Mouse (Mus musculus) layer of hippocampus, postnatal 25 days (tissue): ENCODE data around the gene Zscan22. TPM values are rescaled to one million over a fixed set of nuclear protein-coding genes. Genes with fewer than 3 reads are reported as not detected.
"Not testable (repeated sequence)": the region's sequence is repeated elsewhere in the genome, so short reads cannot be mapped to it uniquely, and the experiment has no call there.

Experiments used
- DNase-seq, 2 experiments: peaks; one replicate each; pipeline ENCODE4 v3.0.0; 2022; ENCODE audit warnings: mixed read lengths in 2 of 2, low spot score in 1 of 2; ENCODE audit errors: extremely low spot score in 1 of 2
- total RNA-seq, 2 experiments: library from RNA; stranded (reverse); gene quantifications; 2 replicates each; pipeline ENCODE4 v1.2.3; 2021

Zscan22 gene
- total RNA-seq: 10 to 100 TPM; 14.4 to 15.1 TPM

DNA sequence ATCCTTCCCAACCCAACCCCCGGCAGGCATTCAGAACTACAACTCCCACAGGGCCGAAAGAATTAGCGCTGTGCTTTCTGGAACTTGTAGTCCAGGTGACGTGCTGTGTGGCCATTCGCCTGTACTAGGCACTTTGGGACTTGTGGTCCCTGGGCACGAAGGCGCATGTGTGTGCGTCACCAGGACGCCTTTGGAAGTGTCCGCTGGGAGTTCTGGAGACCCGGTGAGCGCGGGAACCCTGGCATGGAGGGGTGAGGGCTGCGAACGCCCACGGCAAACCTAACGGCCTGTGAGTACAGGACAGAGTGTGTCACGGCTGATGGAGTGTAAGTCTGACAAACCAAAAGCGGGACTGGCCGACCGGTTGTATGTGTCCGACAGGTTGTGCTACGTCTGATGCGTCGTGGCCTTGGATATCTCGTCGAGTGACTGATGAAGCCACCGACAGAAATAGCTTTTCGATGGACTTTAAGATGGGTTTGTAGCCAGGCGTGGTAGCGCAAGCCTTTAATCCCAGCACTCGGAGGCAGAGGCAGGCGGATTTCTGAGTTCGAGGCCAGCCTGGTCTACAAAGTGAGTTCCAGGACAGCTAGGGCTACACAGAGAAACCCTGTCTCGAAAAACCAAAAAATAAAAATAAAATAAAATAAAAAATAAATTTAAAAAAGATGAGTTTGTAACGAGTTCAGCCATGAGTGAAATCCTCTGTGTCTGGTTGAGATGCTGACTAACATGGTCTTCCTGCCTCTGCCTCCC is at the start of gene Zscan22:
Gene Zscan22 (plus strand): TSS at position 161 of the 756 bp plus-strand sequence.
- peak; percentile 82 to 83 for DNase-seq

DNA sequence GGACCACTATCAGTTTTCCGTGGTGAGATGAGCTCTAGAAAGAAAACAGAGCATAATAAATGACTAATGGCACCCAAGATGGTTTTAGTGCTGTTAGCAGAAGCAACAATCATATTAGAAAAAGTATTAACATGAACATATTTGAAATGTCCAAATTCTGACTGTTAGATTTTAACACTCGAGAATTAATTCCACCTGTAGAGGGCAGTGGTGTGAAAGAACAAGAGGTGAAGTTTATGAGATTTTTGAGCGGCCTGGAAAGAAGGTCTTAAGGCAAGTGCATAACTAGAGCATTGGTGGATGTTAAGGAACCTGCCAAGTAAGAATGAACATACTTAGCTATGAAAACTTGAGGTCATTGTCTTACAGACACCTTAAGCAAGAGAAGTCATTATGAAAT is 23.3 kb upstream of the Zscan22 start:
- DNase-seq: no peak

DNA sequence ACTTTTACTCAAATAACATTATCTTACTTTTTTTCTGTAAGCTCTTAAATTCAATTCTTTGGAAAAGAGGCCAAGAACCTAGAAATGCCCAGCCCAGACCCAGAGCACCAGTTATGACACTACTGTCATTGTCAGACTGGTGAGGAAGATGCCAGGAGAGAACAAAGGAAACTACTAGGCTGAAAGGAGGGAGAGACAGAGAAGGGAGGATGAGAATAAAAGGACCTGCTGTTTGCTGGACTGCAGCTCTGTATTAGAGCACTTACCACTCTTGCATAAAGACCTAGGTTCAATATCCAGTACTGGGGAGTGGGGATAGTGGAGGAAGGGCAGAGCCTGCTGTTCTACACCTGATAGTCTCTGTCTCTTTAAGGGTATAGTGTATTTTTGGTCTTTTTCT is 17.6 kb upstream of the Zscan22 start:
- DNase-seq: no peak

DNA sequence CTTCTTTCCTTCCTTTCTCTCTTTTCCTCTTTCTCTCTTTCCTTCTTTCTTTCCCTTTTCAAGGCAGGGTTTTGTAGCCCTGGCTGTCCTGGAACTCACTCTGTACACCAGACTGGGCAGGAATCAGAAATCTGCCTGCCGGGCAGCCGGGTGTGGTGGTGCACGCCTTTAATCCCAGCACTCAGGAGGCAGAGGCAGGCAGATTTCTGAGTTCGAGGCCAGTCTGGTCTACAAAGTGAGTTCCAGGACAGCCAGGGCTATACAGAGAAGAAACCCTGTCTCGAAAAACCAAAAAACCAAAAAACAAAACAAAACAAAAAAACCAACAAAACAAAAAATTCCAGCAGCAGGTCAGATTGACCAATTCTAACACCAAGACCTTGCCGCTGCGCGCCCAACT is 17.1 kb upstream of the Zscan22 start:
- not testable (repeated sequence) for DNase-seq

DNA sequence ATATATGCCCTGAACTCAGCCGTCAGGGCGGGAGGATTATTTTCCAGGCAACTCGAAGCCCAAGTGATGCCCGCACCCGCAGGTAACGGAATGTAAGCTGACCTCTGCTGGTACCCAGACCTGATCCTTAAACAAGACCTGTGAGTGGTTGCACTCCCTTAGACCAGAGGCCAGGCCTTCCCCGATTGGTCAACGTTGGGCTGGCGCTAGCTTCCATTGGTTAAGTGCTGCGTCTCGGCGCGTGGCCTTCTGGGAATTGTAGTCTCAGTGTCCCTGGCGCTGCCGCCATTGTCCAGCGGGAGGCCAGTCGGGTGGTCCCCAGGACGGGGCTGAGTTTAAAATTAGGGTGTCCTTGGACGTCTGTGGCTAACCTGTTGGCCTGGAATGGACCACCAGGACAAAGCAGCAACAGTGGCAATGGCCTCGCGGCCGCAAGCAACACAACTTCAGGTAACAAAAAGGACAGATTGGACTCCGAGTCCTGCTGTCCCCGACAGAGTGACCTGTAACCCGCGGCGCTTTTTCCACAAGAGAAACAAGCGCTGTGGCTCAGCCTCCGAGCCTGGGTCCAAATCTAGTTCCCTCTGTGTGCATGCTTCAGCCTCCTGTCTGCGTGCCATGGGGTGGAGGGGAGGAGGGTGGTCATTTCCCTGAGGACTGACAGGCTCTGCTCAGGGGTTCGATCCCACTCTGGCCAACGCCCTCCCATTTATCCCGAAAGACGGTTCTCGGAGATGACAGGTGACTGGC is 16.5 kb upstream of the Zscan22 start, which contains the start of gene Zfp128:
Gene Zfp128 (plus strand): TSS at position 267 of the 750 bp plus-strand sequence.
- DNase-seq: peak; percentile 82 to 84

DNA sequence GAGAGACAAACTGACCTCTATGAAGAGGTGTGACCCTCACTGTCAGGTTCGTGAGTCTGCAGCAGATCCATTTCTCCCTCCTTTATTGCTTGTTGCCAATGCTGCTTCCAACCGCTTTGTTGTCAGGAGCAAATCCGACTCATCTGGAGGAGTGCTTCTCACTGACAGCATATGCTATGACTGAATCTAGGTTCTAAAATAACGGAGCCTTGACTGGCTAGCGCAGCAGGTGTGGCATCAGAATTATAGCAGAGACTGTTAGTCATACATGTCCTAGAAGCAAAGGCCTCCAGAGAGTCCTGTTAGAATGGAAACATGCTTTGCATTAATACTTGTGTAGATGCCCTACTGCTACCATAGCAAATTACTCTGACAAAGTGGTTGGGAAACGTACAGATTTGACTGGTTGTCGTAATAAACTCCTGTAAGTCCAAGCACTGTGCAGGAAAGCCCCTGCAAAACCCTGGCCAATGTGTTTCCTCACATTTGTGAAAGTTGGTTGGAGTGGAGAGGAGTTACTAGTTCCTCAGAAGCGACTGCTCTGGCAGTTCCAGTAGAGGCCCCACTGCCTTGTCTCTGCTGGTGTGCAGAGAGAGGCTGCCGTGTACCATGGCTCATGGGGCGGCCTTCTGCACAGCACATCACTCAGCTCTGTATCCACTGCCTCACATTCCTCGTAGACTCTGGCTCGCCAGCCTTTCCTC is 10.9 kb upstream of the Zscan22 start:
- DNase-seq: no peak

DNA sequence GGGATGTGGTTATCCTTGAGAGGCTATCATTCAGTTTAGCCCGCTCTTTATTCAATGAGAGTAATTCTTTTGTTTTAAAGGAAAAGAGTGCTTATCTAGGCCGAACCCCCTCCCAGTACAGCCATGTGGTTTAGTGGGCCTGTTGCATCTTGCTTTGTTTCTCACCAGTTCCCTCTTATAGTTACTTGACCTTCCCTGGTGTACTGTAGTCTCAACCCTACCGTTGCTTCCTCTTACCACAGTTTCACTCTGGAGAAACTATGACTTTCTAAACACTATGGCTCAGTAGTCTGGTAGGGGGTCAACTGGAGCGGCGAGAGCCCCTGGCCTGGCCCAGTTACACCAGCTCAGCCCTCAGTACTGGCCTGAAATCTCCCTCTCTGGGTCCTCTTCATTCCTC is 10.0 kb upstream of the Zscan22 start:
- DNase-seq: no peak

DNA sequence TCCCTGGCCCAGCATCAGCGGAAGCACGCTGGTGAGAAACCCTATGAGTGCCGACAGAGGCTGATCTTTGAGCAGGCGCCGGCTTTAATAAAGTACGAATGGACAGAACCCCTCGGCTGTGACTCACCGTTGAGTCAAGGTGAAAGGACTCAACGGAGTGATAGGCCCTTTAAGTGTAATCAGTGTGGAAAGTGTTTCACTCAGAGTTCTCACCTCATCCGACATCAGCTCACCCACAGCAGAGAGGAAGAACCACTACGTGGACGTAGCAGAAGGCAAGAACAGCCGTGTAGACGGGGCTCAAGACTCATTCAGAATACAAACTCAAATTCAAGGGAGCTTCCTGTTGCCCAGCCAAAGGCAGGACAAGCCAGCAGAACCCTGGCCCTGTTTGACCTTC is 6.7 kb upstream of the Zscan22 start:
- no peak for DNase-seq

DNA sequence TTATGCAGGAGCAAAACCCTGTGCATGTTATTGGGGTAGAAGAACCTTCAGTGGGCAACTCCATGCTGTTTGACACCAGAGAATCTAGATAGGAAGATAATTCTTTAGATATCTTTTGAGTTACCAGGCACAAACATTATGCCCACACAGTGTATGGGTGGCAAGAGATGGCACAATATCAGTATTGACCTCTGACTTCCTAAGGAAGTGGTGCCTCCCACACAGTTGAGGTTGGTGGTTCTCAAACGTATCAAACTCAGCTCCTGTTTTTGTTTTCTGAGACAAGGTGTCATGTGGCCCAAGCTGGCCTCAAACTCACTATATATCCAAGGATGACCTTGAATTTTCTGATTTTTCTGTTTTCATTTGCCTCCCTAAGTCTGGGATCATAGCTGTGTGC is 6.3 kb upstream of the Zscan22 start:
- no peak for DNase-seq

DNA sequence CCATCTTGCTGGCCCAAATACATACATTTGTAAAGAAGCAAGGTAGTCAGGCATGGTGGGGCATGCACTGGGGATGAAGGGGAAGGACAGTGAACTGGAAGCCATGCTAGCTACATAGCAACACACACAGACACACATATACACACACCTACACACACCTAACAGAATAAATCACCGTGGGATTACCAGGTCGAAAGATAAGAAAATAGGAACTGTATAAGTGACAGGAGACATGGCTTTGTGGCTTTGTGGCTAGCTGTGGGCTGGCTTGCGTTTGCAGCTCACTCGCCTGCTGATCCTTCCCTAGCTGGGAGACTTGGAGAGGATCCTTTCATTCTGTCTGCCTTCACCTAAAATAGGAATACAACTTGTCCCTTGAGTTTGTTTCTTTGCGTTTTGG is 3.9 kb downstream of the Zscan22 start:
- no peak for DNase-seq

DNA sequence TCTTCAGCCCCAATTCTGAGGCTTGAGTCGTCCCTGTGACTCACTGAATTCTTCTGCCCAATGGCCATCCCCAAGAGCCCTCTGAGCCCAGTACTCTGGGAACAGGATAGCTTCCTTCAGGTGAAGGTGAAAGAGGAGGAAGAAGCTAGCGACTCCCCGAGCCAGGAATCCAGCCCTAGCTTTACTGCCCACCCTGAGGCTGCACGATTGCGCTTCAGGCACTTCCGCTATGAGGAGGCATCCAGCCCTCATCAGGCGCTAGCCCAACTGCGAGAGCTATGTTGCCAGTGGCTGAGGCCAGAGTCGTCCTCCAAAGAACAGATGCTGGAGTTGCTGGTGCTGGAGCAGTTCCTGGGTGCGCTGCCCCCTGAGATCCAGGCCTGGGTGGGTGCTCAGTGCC is 6.0 kb downstream of the Zscan22 start:
- no peak for DNase-seq

DNA sequence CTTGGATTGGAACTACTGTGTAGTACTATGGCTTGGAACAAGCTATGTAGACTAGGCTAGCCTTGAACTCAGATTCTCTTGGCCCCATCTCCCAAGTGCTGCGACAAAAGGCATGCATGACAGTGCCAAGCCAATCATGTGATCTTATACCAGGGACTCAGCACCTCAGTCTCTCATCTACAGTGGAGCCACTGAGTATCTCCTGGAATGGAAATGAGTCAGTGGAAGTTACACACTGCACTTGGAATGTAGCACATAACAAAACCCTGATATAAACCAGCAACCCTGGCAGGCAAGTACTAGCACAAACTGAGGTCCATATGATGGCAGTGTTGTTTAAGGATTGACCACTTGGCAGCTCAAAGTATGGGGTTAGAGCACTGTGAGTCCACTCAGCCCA is 7.5 kb downstream of the Zscan22 start:
- no peak for DNase-seq

DNA sequence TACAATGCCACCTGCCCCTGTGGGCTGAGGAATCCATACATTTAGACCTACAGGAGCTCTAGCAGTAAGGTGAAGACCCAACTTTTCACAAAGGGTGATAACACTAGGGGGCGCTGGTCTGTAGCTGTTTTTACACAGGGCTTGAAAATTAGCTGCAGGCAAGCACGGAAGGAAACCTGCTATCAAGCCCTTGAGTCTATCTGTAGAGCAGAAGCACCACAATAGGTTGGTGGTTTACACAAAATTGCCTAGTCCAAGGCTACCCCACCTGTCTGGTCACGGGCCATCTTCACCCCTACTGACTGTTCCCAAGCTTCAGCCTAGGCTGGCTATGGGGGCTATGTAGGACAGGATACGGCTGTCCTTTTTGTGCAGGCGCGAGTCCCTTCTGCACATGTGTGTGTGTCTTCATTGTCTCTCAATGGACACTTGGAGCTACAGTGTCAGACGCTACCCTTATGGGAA is 11.9 kb downstream of the Zscan22 start:
- peak; percentile 49 to 86 for DNase-seq

DNA sequence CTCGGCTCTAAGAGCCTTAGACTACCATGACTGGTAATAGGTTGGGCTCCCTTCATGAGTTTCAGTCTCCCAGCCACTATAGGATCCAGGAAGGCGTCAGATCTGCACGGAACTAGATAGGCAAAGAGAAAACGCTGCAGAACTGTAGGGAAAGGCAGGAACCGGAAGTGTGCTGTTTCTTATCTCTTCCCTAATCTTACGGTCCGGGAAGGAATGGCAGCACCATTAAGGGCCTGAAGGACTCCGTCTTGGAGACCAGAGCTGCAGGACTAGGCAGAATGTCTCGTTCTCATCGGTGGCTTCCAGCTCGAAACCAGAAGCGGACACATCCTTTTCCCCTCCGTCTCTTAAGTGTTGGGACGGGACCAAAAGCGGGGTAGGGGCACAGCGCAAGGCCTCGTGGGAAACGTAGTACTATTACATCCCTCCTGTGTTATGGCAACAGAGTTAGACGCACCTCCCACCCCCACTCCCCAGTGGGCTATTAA is 12.6 kb downstream of the Zscan22 start:
- peak; percentile 56 to 64 for DNase-seq

DNA sequence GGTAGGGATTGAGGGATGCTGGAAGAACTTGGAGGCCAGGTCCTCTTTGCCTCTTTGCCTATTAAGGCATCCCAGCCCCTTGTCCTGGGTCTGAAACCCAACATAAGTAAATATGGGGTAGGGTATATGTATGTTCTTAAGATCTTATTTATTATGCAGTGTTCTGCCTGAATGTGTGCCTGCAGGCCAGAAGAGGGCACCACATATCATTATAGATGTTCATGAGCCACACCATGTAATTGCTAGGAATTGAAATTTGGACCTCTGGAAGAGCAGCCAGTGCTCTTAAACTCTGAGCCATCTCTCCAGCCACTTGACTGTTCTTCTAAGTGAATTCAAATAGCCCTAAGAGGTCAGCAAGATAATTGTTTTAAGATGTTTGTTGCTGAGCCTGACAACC is 15.9 kb downstream of the Zscan22 start:
- no peak for DNase-seq

DNA sequence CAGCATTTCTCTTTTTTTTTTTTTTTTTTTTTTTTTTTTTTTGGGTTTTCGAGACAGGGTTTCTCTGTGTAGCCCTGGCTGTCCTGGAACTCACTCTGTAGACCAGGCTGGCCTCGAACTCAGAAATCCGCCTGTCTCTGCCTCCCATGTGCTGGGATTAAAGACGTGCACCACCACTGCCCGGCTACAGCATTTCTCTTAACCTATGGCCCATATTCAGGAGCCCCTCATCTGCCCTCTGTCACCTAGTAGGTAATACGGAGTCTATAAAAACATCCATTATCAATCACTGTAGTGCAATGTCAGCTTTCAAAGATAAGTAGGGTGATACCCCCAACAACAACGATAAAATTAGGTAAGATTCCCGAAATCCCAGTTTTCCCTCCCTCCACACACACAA is 22.9 kb downstream of the Zscan22 start:
- not testable (repeated sequence) for DNase-seq

DNA sequence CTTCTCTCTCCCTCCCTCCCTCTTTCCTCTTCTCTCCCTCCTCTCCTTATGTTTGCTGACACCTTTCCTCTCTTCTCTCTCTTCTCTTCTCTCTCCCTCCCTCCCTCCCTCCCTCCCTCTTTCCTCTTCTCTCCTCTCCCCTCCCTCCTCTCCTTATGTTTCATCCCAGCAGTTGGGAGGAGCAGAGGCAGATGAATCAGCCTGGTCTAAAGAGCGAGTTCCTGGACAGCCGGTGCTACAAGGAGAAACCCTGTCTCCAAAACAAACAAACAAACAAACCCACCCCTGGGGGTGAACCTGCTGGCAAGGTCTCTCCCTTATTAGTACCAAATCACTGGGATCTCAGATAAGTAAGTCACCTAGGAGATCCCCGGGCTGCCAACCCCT is 23.7 kb downstream of the Zscan22 start:
- DNase-seq: no peak

DNA sequence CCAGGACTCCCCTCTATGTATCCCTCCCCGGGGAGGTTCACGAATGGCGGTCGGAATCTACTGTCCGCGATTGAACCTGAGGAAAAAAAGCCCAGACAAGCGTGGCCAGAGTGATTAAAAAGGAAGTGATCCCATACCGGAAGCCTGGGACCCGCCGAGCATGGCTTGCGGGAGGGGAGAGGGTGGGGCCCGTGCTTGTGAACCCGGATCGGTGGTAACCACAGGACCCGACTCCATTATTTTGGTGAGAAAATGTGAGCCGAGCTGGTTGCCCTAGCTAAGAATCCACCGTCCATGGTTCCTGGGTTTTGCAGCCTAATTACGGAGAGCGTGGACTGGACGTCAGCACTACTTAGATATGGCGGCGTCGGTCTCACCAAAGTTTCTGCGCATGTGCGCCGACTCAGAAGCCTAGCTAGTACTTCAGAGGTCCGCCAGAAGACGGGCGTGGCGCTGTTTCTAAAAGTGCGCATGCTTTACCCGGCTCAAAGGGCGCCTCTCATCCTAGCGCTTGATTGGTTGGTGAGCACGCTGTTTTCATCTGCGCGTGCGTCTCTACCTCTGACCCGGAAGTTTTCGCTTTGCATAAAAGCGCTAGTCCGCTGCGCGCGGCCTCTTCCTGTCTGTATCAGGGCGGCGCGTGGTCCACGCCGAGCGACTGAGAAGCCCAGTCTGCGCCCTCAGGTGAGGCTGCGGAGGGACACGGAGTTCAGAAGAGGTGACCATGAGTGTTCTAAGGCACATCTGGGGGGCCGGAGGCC is 24.3 kb downstream of the Zscan22 start, which contains the start of gene Rps5:
Gene Rps5 (plus strand): TSS at position 586 of the 761 bp plus-strand sequence.
- peak; percentile 93 to 95 for DNase-seq

DNA sequence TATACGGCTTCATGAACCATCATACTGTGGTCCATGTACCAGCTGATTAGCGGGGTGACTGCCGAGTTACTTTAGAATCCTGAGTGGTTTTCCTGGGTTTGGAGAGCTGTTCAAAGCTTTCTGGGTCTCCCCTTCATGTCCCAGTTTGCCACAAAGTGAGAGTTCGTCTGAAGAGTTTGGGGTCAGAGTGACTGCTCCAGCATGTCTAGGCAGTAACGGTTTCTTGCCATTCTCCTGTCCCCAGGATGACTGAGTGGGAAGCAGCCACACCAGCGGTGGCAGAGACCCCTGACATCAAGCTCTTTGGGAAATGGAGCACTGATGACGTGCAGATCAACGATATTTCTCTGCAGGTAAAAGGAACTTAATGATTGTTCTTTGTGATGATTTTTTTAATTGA is 25.1 kb downstream of the Zscan22 start:
- DNase-seq: no peak

DNA sequence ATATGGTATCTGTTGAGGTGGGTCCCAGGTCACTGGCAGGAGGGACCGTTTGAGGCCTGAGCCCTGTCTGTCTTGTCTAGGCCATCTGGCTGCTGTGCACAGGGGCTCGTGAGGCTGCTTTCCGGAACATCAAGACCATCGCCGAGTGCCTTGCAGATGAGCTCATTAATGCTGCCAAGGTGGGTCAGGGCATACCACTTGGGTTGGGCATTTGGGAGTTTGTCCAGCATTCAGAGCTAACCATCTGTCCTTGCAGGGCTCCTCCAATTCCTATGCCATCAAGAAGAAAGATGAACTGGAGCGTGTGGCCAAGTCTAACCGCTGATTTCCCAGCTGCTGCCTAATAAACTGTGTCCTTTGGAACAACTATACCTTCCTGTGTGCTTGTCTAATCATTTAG is 28.7 kb downstream of the Zscan22 start:
- no peak for DNase-seq
